Mouse (Mus musculus) 3T3-L1 (cell line): Measurements from ENCODE around the gene Pxylp1.
A peak's percentile ranks its signal among the peaks of the same experiment; 100 is the strongest.

ENCODE experiments used
- DNase-seq: peaks from one replicate; pipeline ENCODE4 v3.0.0-alpha.2; 2015; ENCODE audit warnings: low read depth, low spot score

Pxylp1 gene

GRCm38 (mm10) chr9:96824857-96825256, 67.6 kb downstream of the Pxylp1 start:
- no peak for DNase-seq

GRCm38 (mm10) chr9:96824026-96824425, 68.4 kb downstream of the Pxylp1 start:
- peak; percentile 13 for DNase-seq

- no peak for DNase-seq
These were observed 68.9 kb downstream of the Pxylp1 start for GRCm38 (mm10) chr9:96823541-96823940.

- no peak for DNase-seq
These were observed 69.5 kb downstream of the Pxylp1 start for GRCm38 (mm10) chr9:96823005-96823404.

GRCm38 (mm10) chr9:96818822-96819481, 73.5 kb downstream of the Pxylp1 start:
- no peak for DNase-seq

- DNase-seq: peak; percentile 84
These were observed 74.2 kb downstream of the Pxylp1 start for GRCm38 (mm10) chr9:96818128-96818821.

GRCm38 (mm10) chr9:96811996-96812395, 80.5 kb downstream of the Pxylp1 start:
- no peak for DNase-seq

- DNase-seq: peak; percentile 65
These were observed 92.2 kb downstream of the Pxylp1 start for GRCm38 (mm10) chr9:96800131-96800825.

GRCm38 (mm10) chr9:96797311-96797710, 95.2 kb downstream of the Pxylp1 start:
- no peak for DNase-seq

- DNase-seq: no peak
These were observed 97.0 kb downstream of the Pxylp1 start for GRCm38 (mm10) chr9:96795399-96795928.

GRCm38 (mm10) chr9:96794601-96795000, 97.9 kb downstream of the Pxylp1 start:
- DNase-seq: no peak

GRCm38 (mm10) chr9:96792543-96792942, 99.9 kb downstream of the Pxylp1 start:
- DNase-seq: no peak

- DNase-seq: peak; percentile 56
These were observed 102.0 kb downstream of the Pxylp1 start for GRCm38 (mm10) chr9:96790389-96791007.

- DNase-seq: peak; percentile 76
These were observed 102.6 kb downstream of the Pxylp1 start for GRCm38 (mm10) chr9:96789906-96790305.

- no peak for DNase-seq
These were observed 104.7 kb downstream of the Pxylp1 start for GRCm38 (mm10) chr9:96787797-96788196.

GRCm38 (mm10) chr9:96785871-96786342, 106.6 kb downstream of the Pxylp1 start:
- no peak for DNase-seq

GRCm38 (mm10) chr9:96785187-96785586, 107.3 kb downstream of the Pxylp1 start:
- no peak for DNase-seq

GRCm38 (mm10) chr9:96783667-96784066, 108.8 kb downstream of the Pxylp1 start:
- no peak for DNase-seq

GRCm38 (mm10) chr9:96783258-96783657, 109.2 kb downstream of the Pxylp1 start:
- peak; percentile 88 for DNase-seq

GRCm38 (mm10) chr9:96782062-96782461, 110.4 kb downstream of the Pxylp1 start:
- DNase-seq: peak; percentile 95
